Mouse (Mus musculus) myocyte (in vitro differentiated cells): Measurements from ENCODE around the gene Stk33. TPM values are rescaled to one million over a fixed set of nuclear protein-coding genes. Genes with fewer than 3 reads are reported as not detected.

Source experiments
- H3K27me3 ChIP-seq: one replicate; pipeline ENCODE4 v1.6.1; 2011; ENCODE audit not compliant: control insufficient read depth, insufficient read depth, insufficient read length
- H3K36me3 ChIP-seq: one replicate; pipeline ENCODE4 v1.6.1; 2011; ENCODE audit not compliant: control insufficient read depth, insufficient read depth
- H3K4me2 ChIP-seq: one replicate; pipeline ENCODE4 v1.6.1; 2011; ENCODE audit warnings: low read depth, control low read depth
- H3K4me3 ChIP-seq: one replicate; pipeline ENCODE4 v1.5.1; 2011; ENCODE audit warnings: mild to moderate bottlenecking, control low read depth, moderate library complexity
- H3K79me2 ChIP-seq: one replicate; pipeline ENCODE4 v1.6.1; 2011; ENCODE audit not compliant: control insufficient read depth, insufficient read depth
- H3ac ChIP-seq: one replicate; pipeline ENCODE4 v1.6.1; 2011; ENCODE audit not compliant: control insufficient read depth, insufficient read length
- CEBPB ChIP-seq: IDR thresholded peaks from 2 replicates; pipeline ENCODE4 v1.6.1; 2011; ENCODE audit warnings: mild to moderate bottlenecking, moderate library complexity; ENCODE audit not compliant: poor library complexity, insufficient read depth, severe bottlenecking
- E2F4 ChIP-seq: IDR thresholded peaks from one replicate; pipeline ENCODE4 v1.6.1; 2011; ENCODE audit warnings: mild to moderate bottlenecking, control low read depth, moderate library complexity; ENCODE audit not compliant: insufficient read depth
- MAX ChIP-seq: IDR thresholded peaks from one replicate; pipeline ENCODE4 v1.6.1; 2011; ENCODE audit warnings: low read depth, mild to moderate bottlenecking, control low read depth
- MYOD1 ChIP-seq, 3 experiments: IDR thresholded peaks; one replicate each; pipeline ENCODE4 v1.6.1; 2011; ENCODE audit warnings: control low read depth in 2 of 3, low read depth in 2 of 3, mild to moderate bottlenecking in 2 of 3, moderate library complexity in 1 of 3; ENCODE audit not compliant: insufficient read length in 2 of 3, control insufficient read depth in 1 of 3
- MYOG ChIP-seq, 3 experiments: IDR thresholded peaks; one replicate each; pipeline ENCODE4 v1.6.1; 2011; ENCODE audit warnings: control low read depth in 2 of 3, low read depth in 2 of 3, mild to moderate bottlenecking in 2 of 3; ENCODE audit not compliant: insufficient read length in 2 of 3, control insufficient read depth in 1 of 3, insufficient read depth in 1 of 3
- POLR2A ChIP-seq: IDR thresholded peaks from one replicate; pipeline ENCODE4 v1.6.1; 2011; ENCODE audit warnings: low read depth, mild to moderate bottlenecking, control low read depth, moderate library complexity; ENCODE audit not compliant: insufficient read length
- POLR2AphosphoS2 ChIP-seq: IDR thresholded peaks from one replicate; pipeline ENCODE4 v1.6.1; 2011; ENCODE audit warnings: low read depth, control low read depth; ENCODE audit not compliant: insufficient read length
- REST ChIP-seq: IDR thresholded peaks from one replicate; pipeline ENCODE4 v1.6.1; 2011; ENCODE audit warnings: mild to moderate bottlenecking, control low read depth, moderate library complexity; ENCODE audit not compliant: insufficient read depth, insufficient read length
- SRF ChIP-seq: IDR thresholded peaks from one replicate; pipeline ENCODE4 v1.6.1; 2011; ENCODE audit warnings: low read depth; ENCODE audit not compliant: control insufficient read depth, insufficient read length
- TCF12 ChIP-seq: IDR thresholded peaks from one replicate; pipeline ENCODE4 v1.6.1; 2011; ENCODE audit warnings: mild to moderate bottlenecking, control low read depth; ENCODE audit not compliant: poor library complexity, insufficient read depth, severe bottlenecking
- TCF3 ChIP-seq: IDR thresholded peaks from one replicate; pipeline ENCODE4 v1.6.1; 2011; ENCODE audit warnings: low read depth, control low read depth; ENCODE audit not compliant: insufficient read length
- USF1 ChIP-seq: IDR thresholded peaks from one replicate; pipeline ENCODE4 v1.6.1; 2011; ENCODE audit warnings: low read depth, mild to moderate bottlenecking, control low read depth, moderate library complexity
- polyA plus RNA-seq: library from polyadenylated mRNA; unstranded; fragments of >200 nt; fragmentation: generic; extraction: Trizol; gene quantifications from one replicate; pipeline ENCODE4 v1.2.1, GENCODE M21; 2012; ENCODE audit warnings: missing spikeins

Stk33 gene
- polyA plus RNA-seq, 1 experiment, result 0.04 TPM

DNA sequence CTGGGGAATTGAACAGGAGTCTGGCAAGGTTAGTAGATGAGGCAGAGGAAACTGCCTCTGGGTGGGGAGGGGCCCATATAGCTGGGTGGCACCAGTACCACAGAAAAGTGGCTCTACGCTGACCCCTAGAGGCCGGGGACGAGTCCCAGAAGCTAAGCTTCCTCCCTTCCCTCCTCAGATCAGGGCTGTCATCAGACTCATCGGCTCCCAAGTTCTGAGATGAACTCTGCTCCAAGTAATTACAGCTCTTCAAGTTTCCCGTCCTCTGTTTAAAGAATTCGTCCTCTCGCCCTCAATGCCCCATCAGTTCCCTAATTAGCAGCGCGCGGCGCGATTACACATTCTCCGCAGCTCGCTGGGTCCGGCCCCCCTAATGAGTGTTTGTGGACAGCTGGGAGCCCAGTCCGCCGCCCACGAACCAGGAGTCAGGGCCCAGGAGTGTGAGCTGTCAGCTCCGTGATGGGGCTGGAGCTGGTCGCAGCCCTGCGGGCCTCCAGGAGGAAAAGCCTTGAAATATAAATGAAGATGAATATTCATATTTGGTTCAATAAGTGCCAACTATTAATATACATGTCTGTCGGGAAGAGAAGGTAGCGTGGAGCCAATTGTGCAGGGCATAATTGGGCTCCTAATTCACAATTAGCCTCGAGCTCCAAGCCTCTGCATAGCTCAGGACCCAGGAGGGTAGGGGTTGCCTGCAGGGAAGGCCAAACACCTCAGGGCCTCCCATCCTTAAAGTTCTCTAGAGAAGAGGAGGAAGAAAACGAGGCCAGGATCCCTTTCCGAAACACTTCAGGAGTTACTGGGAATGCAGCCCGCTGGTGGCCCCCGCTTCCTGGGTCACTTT, 183.2 kb downstream of the Stk33 start:
- Histone ChIP-seq H3K79me2 (no peaks in the 10 kb centered on the region), H3K4me3 (no peak overlapping the region), H3K36me3 (no peaks in the 10 kb centered on the region), H3K27me3 (peaks cover 3% of the 10 kb centered on the region), H3K4me2 (no peak overlapping the region), H3ac (no peak overlapping the region)
- TF ChIP-seq MYOG (IDR thresholded peaks at IDR 0.05; ENCODE audit: control insufficient read depth in 1 of 3, insufficient read depth in 1 of 3, insufficient read length in 2 of 3, low read depth in 2 of 3), result peak in 1 of 3 experiments; percentile 14
- TF ChIP-seq E2F4, result no peak

DNA sequence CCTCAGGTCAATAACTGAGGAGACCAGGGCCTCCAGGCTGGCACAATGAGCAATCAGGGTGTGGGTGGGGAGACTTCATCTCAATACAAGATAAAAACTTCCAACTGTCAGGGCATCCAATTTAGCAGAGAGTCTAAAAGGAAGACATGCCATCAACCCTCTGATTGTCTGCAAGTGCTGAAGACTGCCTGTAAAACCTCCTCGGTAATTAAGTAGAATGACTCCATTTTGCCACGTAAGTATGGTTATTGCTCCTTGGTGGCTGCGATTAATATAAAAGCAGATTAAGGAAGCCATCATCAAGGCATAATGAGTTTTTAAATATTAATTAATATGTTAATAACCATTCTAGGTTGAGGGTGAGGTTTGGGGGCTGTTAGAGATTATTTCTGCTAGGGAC, 187.5 kb downstream of the Stk33 start:
- H3ac ChIP-seq, result no peak overlapping the region
- peaks cover 5% of the 10 kb centered on the region for H3K27me3 ChIP-seq
- no peaks in the 10 kb centered on the region for H3K79me2 ChIP-seq
- no peak overlapping the region for H3K4me2 ChIP-seq
- H3K36me3 ChIP-seq, result no peaks in the 10 kb centered on the region
- H3K4me3 ChIP-seq, result no peak overlapping the region
- TF ChIP-seq TCF3 (no peak), SRF (no peak), MAX (no peak), E2F4 (no peak), USF1 (no peak), REST (no peak), CEBPB (no peak), MYOG (IDR thresholded peaks at IDR 0.05; ENCODE audit: control insufficient read depth in 1 of 3, insufficient read depth in 1 of 3, insufficient read length in 2 of 3, low read depth in 2 of 3) (no peak), POLR2A (no peak), TCF12 (no peak), POLR2AphosphoS2 (no peak), MYOD1 (IDR thresholded peaks at IDR 0.05; ENCODE audit: control insufficient read depth in 1 of 3, insufficient read length in 2 of 3, low read depth in 2 of 3) (no peak)

DNA sequence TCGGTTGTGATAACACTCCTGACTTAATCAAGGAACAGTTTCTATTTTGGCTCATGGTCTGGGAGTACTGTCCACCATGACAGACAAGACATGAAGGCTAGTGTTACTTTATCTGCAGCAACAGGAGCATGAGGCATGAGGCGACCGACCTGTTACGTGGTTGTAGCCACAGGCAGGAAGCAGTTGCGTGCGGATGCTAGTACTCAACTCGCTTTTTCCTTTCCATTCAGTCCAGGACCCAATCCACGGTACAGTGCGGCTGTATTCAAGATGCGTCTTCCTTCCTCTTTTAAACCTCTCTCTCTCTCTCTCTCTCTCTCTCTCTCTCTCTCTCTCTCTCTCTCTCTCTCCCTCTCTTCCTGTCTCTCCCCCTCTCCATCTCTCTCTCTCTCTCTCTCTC, 194.1 kb downstream of the Stk33 start:
- H3K27me3 ChIP-seq, result no peaks in the 10 kb centered on the region

DNA sequence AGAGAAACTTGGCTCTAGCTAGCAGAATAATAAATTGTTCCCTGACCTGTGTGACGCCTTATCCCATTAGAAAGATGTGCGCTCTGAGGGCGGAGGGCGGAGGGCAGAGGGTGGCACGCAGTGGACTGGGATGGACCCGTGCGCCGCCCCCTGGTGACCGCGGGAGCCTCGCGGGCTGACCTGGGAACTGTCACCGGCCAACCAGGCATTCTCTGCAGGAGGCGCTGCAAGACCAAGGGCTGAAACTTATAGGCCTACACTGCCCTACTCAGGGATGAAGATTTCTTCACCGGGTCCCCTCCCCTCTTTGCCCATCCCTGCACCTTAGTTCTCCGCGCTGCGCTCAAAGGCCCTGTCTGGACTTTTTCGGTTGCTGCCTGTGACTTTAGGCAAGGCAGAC, 197.6 kb downstream of the Stk33 start:
- no peaks in the 10 kb centered on the region for H3K79me2 ChIP-seq
- no peaks in the 10 kb centered on the region for H3K27me3 ChIP-seq
- H3ac ChIP-seq, result no peak overlapping the region
- no peaks in the 10 kb centered on the region for H3K36me3 ChIP-seq
- TF ChIP-seq POLR2A, result no peak
- no peak for TF ChIP-seq USF1
- no peak for TF ChIP-seq CEBPB
- TF ChIP-seq REST, result no peak
- TF ChIP-seq MYOD1 (IDR thresholded peaks at IDR 0.05; ENCODE audit: control insufficient read depth in 1 of 3, insufficient read length in 2 of 3, low read depth in 2 of 3), result no peak
- TF ChIP-seq MAX, result no peak
- no peak for TF ChIP-seq TCF3
- no peak for TF ChIP-seq E2F4
- no peak for TF ChIP-seq SRF
- no peak for TF ChIP-seq POLR2AphosphoS2
- no peak overlapping the region for H3K4me2 ChIP-seq
- no peak overlapping the region for H3K4me3 ChIP-seq

More for the DNA sequence above, 194.1 kb downstream of the Stk33 start:
- no peaks in the 10 kb centered on the region for H3K79me2 ChIP-seq
- no peak overlapping the region for H3ac ChIP-seq
- H3K4me3 ChIP-seq, result no peak overlapping the region
- no peak overlapping the region for H3K4me2 ChIP-seq
- TF ChIP-seq SRF, result no peak
- H3K36me3 ChIP-seq, result no peaks in the 10 kb centered on the region

DNA sequence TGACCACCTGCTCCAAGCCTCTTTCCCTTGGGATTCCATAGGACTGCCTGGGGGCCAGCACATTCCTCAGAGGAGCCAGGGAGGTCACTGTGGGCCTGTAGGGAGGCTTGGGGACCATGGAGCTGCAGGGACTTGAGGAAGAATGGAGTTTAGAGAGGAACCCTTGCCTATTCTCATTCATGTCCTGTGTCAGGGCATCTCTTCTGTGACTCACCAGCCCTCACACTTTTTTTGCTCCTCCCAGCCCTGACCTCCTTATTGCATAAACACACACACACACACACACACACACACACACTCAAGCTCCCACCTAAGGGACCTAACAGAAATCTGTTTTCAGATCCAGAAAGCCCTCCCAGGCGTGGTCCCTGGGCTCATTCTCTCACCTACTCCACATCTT, 199.5 kb downstream of the Stk33 start:
- H3K36me3 ChIP-seq, result no peaks in the 10 kb centered on the region
- no peaks in the 10 kb centered on the region for H3K27me3 ChIP-seq
- TF ChIP-seq CEBPB, result no peak
- TF ChIP-seq TCF12, result no peak
- TF ChIP-seq MYOD1 (IDR thresholded peaks at IDR 0.05; ENCODE audit: control insufficient read depth in 1 of 3, insufficient read length in 2 of 3, low read depth in 2 of 3), result no peak
- TF ChIP-seq SRF, result no peak
- TF ChIP-seq TCF3, result no peak
- no peak for TF ChIP-seq POLR2AphosphoS2
- TF ChIP-seq MAX, result no peak
- TF ChIP-seq USF1, result no peak
- TF ChIP-seq MYOG (IDR thresholded peaks at IDR 0.05; ENCODE audit: control insufficient read depth in 1 of 3, insufficient read depth in 1 of 3, insufficient read length in 2 of 3, low read depth in 2 of 3), result no peak
- no peak for TF ChIP-seq REST
- no peak overlapping the region for H3K4me2 ChIP-seq
- no peaks in the 10 kb centered on the region for H3K79me2 ChIP-seq
- H3K4me3 ChIP-seq, result no peak overlapping the region
- no peak overlapping the region for H3ac ChIP-seq
